13 mouse cellular contexts compared by ENCODE assay signal in genomic region chr15:12501924-12502548, GRCm38 (mm10).
A peak's percentile ranks its signal among the peaks of the same experiment; 100 is the strongest.
DNase-seq lines count a peak whose midpoint lies in the region; ATAC-seq and TF ChIP-seq lines count a peak whose summit lies in the region.
"Had no signal": no experiment of that assay in that cellular context is flagged by ENCODE, and none has a peak within 500 bp of the region (broad histone marks: within the 10 kb centered on the region; RNA-seq: fewer than 3 reads in every experiment).

No protein-coding gene starts in this region.

- H3K4me2 ChIP-seq in embryonic facial prominence, embryonic 14.5 days (ENCODE audit: low read depth, low read length), result no peak overlapping the region
- H3K4me2 ChIP-seq in heart, postnatal 0 days (ENCODE audit: low read depth, low read length), result peak overlapping the region; percentile 24
- no peak overlapping the region for H3K4me2 ChIP-seq in midbrain, embryonic 14.5 days (ENCODE audit: low read length)
- H3K4me2 ChIP-seq in liver, postnatal 0 days (ENCODE audit: low read depth, low read length), result no peak overlapping the region
- H3K4me2 ChIP-seq: intestine, embryonic 15.5 days; neural tube, embryonic 13.5 days had no signal

- ATAC-seq in embryonic facial prominence, embryonic 14.5 days (ENCODE audit: low read depth), result peak; percentile 59; the same call in 1 of the 2 replicates
- peak; percentile 76 for ATAC-seq in heart, postnatal 0 days (ENCODE audit: insufficient read depth, low read depth)
- no peak; the same call in 1 of the 2 replicates for ATAC-seq in midbrain, embryonic 14.5 days (ENCODE audit: low FRiP score, low TSS enrichment)
- ATAC-seq in liver, postnatal 0 days, result no peak
- no peak for ATAC-seq in erythroblast, adult 5-6 weeks (replicated peaks; ENCODE audit: low FRiP score, poor library complexity, severe bottlenecking)
- ATAC-seq: CD4-positive, CD25-positive, alpha-beta regulatory T cell, adult 4 months; intestine, embryonic 15.5 days had no signal

- no peak overlapping the region for H3K9ac ChIP-seq in embryonic facial prominence, embryonic 14.5 days (ENCODE audit: low read depth, low read length)
- no peak overlapping the region; the same call in 1 of the 2 replicates for H3K9ac ChIP-seq in heart, postnatal 0 days (replicated peaks; ENCODE audit: low read depth, low read length)
- no peak overlapping the region for H3K9ac ChIP-seq in midbrain, embryonic 14.5 days (replicated peaks; ENCODE audit: low read length)
- H3K9ac ChIP-seq in liver, postnatal 0 days (replicated peaks), result no peak overlapping the region
- H3K9ac ChIP-seq: intestine, embryonic 15.5 days; neural tube, embryonic 13.5 days had no signal

- H3K4me3 ChIP-seq in embryonic facial prominence, embryonic 14.5 days (ENCODE audit: low read depth, low read length), result no peak overlapping the region
- no peak overlapping the region for H3K4me3 ChIP-seq in heart, postnatal 0 days (ENCODE audit: low read depth, low read length)
- H3K4me3 ChIP-seq in midbrain, embryonic 14.5 days (replicated peaks; ENCODE audit: low read depth, low read length), result no peak overlapping the region
- H3K4me3 ChIP-seq in liver, postnatal 0 days (ENCODE audit: low read depth, low read length), result no peak overlapping the region
- H3K4me3 ChIP-seq: intestine, embryonic 15.5 days; neural tube, embryonic 13.5 days had no signal

- H3K36me3 ChIP-seq in embryonic facial prominence, embryonic 14.5 days (ENCODE audit: control insufficient read depth, insufficient read depth, low read length), result no peaks in the 10 kb centered on the region
- no peaks in the 10 kb centered on the region for H3K36me3 ChIP-seq in heart, postnatal 0 days (replicated peaks; ENCODE audit: control insufficient read depth, insufficient read depth, low read length)
- no peaks in the 10 kb centered on the region for H3K36me3 ChIP-seq in midbrain, embryonic 14.5 days (ENCODE audit: control insufficient read depth, insufficient read depth, low read length)
- no peaks in the 10 kb centered on the region for H3K36me3 ChIP-seq in liver, postnatal 0 days (replicated peaks; ENCODE audit: insufficient read depth, low read length)
- H3K36me3 ChIP-seq: intestine, embryonic 15.5 days; neural tube, embryonic 13.5 days had no signal

- DNase-seq in Muller cell, postnatal 12 days (ENCODE audit: inconsistent ontology term), result peak; percentile 86
- DNase-seq in embryonic facial prominence, embryonic 14.5 days (ENCODE audit: low spot score), result peak; percentile 57
- peak; percentile 72 for DNase-seq in heart, postnatal 0 days (ENCODE audit: low spot score)
- DNase-seq in midbrain, embryonic 14.5 days, result peak; percentile 53
- no peak for DNase-seq in lung, postnatal 14 days
- DNase-seq in liver, postnatal 0 days, result no peak
- DNase-seq: cerebellum, postnatal 10 days; kidney, postnatal 14 days; thymus, postnatal 25 days had no signal

- H3K27me3 ChIP-seq in embryonic facial prominence, embryonic 14.5 days (replicated peaks; ENCODE audit: control insufficient read depth, insufficient read depth, low read length), result no peaks in the 10 kb centered on the region
- H3K27me3 ChIP-seq in heart, postnatal 0 days (ENCODE audit: control insufficient read depth, insufficient read depth, low read length), result no peaks in the 10 kb centered on the region
- H3K27me3 ChIP-seq in midbrain, embryonic 14.5 days (ENCODE audit: control insufficient read depth, insufficient read depth, low read length), result no peaks in the 10 kb centered on the region
- no peaks in the 10 kb centered on the region for H3K27me3 ChIP-seq in liver, postnatal 0 days (ENCODE audit: insufficient read depth, low read length)
- H3K27me3 ChIP-seq: intestine, embryonic 15.5 days; neural tube, embryonic 13.5 days had no signal

- H3K27ac ChIP-seq in embryonic facial prominence, embryonic 14.5 days (replicated peaks; ENCODE audit: low read depth, low read length), result no peak overlapping the region
- H3K27ac ChIP-seq in heart, postnatal 0 days (ENCODE audit: low read depth), result 0 out of 2 replicates have a peak overlapping the region, but pooled peaks have one; percentile 19
- H3K27ac ChIP-seq in midbrain, embryonic 14.5 days (replicated peaks; ENCODE audit: low read depth, low read length), result no peak overlapping the region
- no peak overlapping the region for H3K27ac ChIP-seq in liver, postnatal 0 days (ENCODE audit: low read depth)
- H3K27ac ChIP-seq: intestine, embryonic 15.5 days; neural tube, embryonic 13.5 days had no signal

- 44% methylated on average over 13 of the region's 13 CpGs for WGBS in embryonic facial prominence, embryonic 14.5 days
- WGBS in heart, postnatal 0 days, result 28% methylated on average over 13 of the region's 13 CpGs
- WGBS in midbrain, embryonic 14.5 days, result 29% methylated on average over 13 of the region's 13 CpGs
- WGBS in liver, postnatal 0 days (ENCODE audit: insufficient replicate concordance), result 70% methylated on average over 13 of the region's 13 CpGs

- no peaks in the 10 kb centered on the region for H3K9me3 ChIP-seq in embryonic facial prominence, embryonic 14.5 days (ENCODE audit: control insufficient read depth, low read length)
- H3K9me3 ChIP-seq in heart, postnatal 0 days (replicated peaks; ENCODE audit: control insufficient read depth, low read length), result no peaks in the 10 kb centered on the region
- H3K9me3 ChIP-seq in midbrain, embryonic 14.5 days (ENCODE audit: control insufficient read depth, low read length), result no peaks in the 10 kb centered on the region
- no peaks in the 10 kb centered on the region for H3K9me3 ChIP-seq in liver, postnatal 0 days (ENCODE audit: low read length)
- H3K9me3 ChIP-seq: intestine, embryonic 15.5 days; neural tube, embryonic 13.5 days had no signal

- peaks cover 15% of the 10 kb centered on the region for H3K4me1 ChIP-seq in embryonic facial prominence, embryonic 14.5 days (ENCODE audit: control insufficient read depth, insufficient read depth, low read length)
- H3K4me1 ChIP-seq in heart, postnatal 0 days (ENCODE audit: control insufficient read depth, insufficient read depth), result peaks cover 24% of the 10 kb centered on the region
- peaks cover 32% of the 10 kb centered on the region for H3K4me1 ChIP-seq in midbrain, embryonic 14.5 days (ENCODE audit: control insufficient read depth, insufficient read depth, low read length)
- no peaks in the 10 kb centered on the region for H3K4me1 ChIP-seq in liver, postnatal 0 days (ENCODE audit: insufficient read depth)
- H3K4me1 ChIP-seq: intestine, embryonic 15.5 days had no signal

- no peak for TF ChIP-seq EP300 in heart, postnatal 0 days (IDR thresholded peaks at IDR 0.05; ENCODE audit: low read depth)
- no peak for TF ChIP-seq EP300 in liver, postnatal 0 days (IDR thresholded peaks at IDR 0.05; ENCODE audit: low read depth)

- TF ChIP-seq CTCF in heart, postnatal 0 days (IDR thresholded peaks at IDR 0.05; ENCODE audit: low read depth), result no peak
- TF ChIP-seq CTCF in liver, postnatal 0 days (IDR thresholded peaks at IDR 0.05; ENCODE audit: low read depth), result no peak

Comparison
In these comparisons a context has a peak if more than half of its experiments do, and no peak if none do; other contexts are left out.
1. DNase-seq: peak in Muller cell, postnatal 12 days (single experiment), embryonic facial prominence, embryonic 14.5 days (single experiment), heart, postnatal 0 days (single experiment) and midbrain, embryonic 14.5 days (single experiment); none in lung, postnatal 14 days (single experiment) and liver, postnatal 0 days (single experiment).
2. ATAC-seq: peak in embryonic facial prominence, embryonic 14.5 days (single experiment) and heart, postnatal 0 days (single experiment); none in midbrain, embryonic 14.5 days (single experiment), liver, postnatal 0 days (single experiment) and erythroblast, adult 5-6 weeks (single experiment).